Mouse (Mus musculus) hindbrain, embryonic 10.5 days (tissue): ENCODE data around the gene Dynlt1b. TPM values are rescaled to one million over a fixed set of nuclear protein-coding genes. Genes with fewer than 3 reads are reported as not detected.
A peak's percentile ranks its signal among the peaks of the same experiment; 100 is the strongest.
"Not testable (repeated sequence)": the region's sequence is repeated elsewhere in the genome, so short reads cannot be mapped to it uniquely, and the experiment has no call there.

Source experiments
- DNase-seq: peaks from one replicate; pipeline ENCODE4 v3.0.0-alpha.2; 2017; ENCODE audit warnings: low spot score
- H3K27ac ChIP-seq: fragments of 300-500 bp; sonication (generic); 2 replicates; pipeline ENCODE4 v1.5.1; 2016; ENCODE audit warnings: mild to moderate bottlenecking, moderate library complexity
- H3K27me3 ChIP-seq: fragments of 300-500 bp; sonication (generic); 2 replicates; pipeline ENCODE4 v1.6.1; 2016; ENCODE audit warnings: mild to moderate bottlenecking; ENCODE audit not compliant: poor library complexity, insufficient read depth, severe bottlenecking
- H3K36me3 ChIP-seq: fragments of 300-500 bp; sonication (generic); 2 replicates; pipeline ENCODE4 v1.6.1; 2016; ENCODE audit warnings: mild to moderate bottlenecking, moderate library complexity
- H3K4me1 ChIP-seq: fragments of 300-500 bp; sonication (generic); replicated peaks from 2 replicates; pipeline ENCODE4 v1.6.1; 2016; ENCODE audit warnings: mild to moderate bottlenecking
- H3K4me3 ChIP-seq: fragments of 300-500 bp; sonication (generic); 2 replicates; pipeline ENCODE4 v1.5.1; 2016; ENCODE audit warnings: mild to moderate bottlenecking, moderate library complexity
- H3K9me3 ChIP-seq: fragments of 300-500 bp; sonication (generic); 2 replicates; pipeline ENCODE4 v1.6.1; 2016; ENCODE audit warnings: mild to moderate bottlenecking, moderate library complexity
- WGBS: fragments of 180-500 bp; shearing (Covaris S2); methylation state at CpG from one replicate; pipeline ENCODE4 v1.1.7; 2016; 5-methylcytosine and 5-hydroxymethylcytosine counted together
- polyA plus RNA-seq: library from polyadenylated mRNA; unstranded; fragments of >200 nt; fragmentation: Nextera tagmentation; extraction: Ambion mirVana; gene quantifications from 2 replicates; pipeline ENCODE4 v1.2.1, GENCODE M21; 2016

Dynlt1b gene
- polyA plus RNA-seq = 585 and 814 TPM in 2 replicates

DNA sequence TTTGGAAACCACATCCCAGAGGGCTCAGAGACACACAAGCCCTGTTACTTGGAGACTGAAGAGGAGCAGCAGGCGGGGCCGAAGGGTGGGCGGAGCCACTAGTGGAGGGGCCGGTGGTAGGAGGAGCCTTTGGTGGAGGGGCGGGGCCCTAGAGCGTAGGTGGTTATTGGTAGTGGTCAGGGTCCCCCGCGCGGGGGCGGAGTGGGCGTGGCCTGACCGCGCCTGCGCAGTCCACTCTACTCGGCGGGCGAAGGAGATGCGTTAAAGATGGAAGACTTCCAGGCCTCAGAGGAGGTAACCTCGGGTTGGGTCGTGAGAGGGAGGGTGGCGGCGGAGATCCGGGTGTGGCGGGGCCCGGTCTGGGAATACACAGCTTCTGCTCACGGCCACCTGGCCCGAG is at the start of gene Dynlt1b:
Gene Dynlt1b (plus strand): TSS at position 168 of the 400 bp plus-strand sequence.
- H3K27me3 ChIP-seq, H3K9me3 ChIP-seq: not testable (repeated sequence)
- DNase-seq = peak; percentile 100
- under 1% methylated on average over 27 of the region's 27 CpGs for WGBS
- Histone ChIP-seq H3K27ac (peak within 1 kb of the TSS; percentile 87), H3K4me3 (peak within 1 kb of the TSS; percentile 53), H3K4me1 (peaks cover 11% of the 10 kb centered on the region), H3K36me3 (peaks cover 18% of the 10 kb centered on the region)

DNA sequence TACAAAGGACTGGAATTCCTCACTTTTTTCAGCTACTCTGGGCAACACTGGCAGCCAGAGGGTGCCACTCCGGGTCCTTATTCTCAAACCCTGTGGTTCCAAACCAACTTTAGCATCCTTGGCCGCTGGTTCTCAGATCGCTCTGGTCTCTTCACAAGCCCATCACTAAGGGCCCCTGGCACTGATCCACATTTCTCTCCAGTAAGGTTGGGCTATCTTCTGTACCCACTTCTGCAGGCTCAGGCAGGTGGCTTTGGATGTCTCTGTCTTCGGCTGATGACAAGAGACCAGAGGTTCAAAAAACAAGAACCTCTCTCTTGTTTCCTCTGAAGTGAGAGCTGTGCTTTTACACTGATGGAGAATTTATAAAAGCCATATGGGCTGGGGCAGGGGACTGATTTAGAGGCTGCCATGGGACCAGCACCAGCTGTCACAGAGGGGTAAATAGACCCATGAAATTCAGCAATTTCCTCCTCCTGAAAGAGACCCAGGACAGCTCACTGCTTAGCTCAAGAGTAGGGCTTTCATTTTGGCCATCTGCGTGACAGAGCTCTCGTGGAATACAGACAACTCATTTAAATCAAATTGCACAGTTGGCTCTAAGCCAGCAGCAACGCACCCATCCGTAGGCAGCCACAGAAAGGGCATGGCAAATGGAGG is 49.6 kb upstream of the Dynlt1b start:
- not testable (repeated sequence) for H3K27me3 ChIP-seq, H3K9me3 ChIP-seq, H3K36me3 ChIP-seq, H3K4me1 ChIP-seq, DNase-seq, H3K27ac ChIP-seq, H3K4me3 ChIP-seq
- 79% methylated on average over 2 of the region's 8 CpGs for WGBS

DNA sequence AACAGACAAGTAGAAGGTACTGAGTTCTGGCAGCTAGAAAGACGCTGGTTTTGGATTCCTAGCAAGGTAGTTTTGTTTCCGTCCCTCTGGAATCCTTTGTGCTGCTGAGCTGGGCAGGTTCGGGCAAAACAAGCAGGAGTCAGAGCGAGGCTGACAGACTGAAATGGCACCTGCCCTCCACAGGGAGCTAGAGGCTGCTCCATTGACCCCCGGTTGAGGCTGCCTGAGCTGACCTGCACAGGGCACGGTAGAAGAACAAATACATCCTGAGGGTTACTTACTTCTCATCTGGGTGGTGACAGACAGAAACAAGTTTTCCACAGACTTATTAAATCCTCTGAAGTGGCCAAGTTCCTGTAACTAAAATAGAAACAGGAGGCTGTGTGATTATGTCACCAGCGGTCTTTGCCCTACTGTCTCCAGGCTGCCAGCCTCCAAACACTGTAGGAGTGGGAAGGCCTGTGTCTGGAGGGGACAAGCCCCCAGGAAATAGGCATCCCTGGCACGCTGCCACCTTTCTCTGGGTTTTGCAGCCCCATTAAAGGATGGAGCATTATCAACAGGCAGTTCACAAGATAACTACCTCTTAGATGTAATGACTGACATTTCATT is 48.7 kb upstream of the Dynlt1b start:
- H3K27me3 ChIP-seq, H3K4me1 ChIP-seq, H3K27ac ChIP-seq, DNase-seq, H3K4me3 ChIP-seq, H3K36me3 ChIP-seq, H3K9me3 ChIP-seq: not testable (repeated sequence)
- no CpG with 5 or more reads among the region's 8 CpGs for WGBS

DNA sequence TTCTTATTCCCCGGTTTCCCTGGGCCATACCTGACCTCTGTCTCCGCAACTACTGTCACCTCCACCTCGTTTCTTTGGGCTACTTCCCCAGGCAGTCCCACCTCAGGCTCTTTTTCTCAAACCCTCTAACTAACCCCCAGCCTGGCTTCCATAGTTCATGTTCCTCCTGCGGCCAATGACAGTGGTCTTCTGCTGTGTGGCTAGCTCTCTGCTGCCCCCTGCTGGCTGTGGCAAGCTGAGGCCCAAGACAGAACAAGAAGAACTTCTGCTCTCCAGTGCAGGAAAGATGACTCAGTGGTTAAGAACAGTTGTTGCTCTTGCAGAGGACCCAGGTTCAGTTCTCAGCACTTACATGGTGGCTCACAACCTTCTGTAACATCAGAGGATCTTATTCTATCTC is 43.0 kb upstream of the Dynlt1b start:
- not testable (repeated sequence) for DNase-seq, H3K4me1 ChIP-seq, H3K27me3 ChIP-seq, H3K4me3 ChIP-seq, H3K9me3 ChIP-seq, H3K36me3 ChIP-seq, H3K27ac ChIP-seq
- no CpG with 5 or more reads among the region's 4 CpGs for WGBS

DNA sequence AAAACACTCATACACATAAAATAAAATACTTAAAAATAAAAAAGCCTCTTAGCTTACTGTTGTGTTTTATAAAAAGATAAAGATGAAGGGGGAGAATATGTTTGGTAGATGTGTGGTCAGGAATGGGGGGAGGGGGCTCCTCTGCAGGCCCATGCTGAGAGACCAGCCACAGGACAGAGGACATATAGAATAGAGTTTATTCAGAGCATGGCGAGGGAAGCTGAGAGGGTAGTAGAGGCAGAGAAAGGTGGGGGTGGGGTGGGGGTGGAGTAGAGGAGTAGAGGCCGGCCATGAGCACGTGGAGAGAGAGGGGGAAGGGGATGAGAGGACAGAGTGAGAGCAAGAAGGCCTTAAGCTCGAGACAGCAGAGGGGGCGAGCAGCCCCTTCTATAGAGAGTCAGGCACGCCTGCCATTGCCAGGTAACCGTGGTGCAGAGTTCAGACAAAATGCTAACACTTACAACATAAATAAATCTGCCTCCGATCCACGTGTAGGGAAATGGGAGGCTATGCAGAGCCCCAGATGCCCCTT is 42.5 kb upstream of the Dynlt1b start:
- H3K9me3 ChIP-seq, H3K36me3 ChIP-seq, H3K27me3 ChIP-seq, H3K4me3 ChIP-seq, H3K4me1 ChIP-seq, DNase-seq, H3K27ac ChIP-seq: not testable (repeated sequence)
- no CpG with 5 or more reads among the region's 9 CpGs for WGBS

DNA sequence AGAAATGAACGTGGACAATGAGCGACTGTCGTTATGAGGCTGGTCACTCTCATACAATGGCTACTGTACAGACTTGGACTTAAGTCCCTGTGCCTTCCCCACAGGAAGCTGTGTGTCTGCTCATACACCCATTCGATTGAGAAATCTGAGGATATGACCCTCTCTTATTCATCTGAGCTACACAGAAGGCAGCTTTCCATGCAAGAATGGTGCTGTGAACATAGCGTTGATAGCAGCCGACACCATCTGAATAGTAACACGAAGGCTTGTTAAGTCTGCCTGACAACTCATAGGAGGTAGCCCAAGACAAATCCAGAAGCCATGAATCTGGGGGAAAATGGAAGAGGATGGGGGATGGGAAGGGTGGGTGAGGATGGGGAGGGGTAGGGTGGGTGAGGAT is 40.4 kb upstream of the Dynlt1b start:
- 93% methylated on average over 5 of the region's 7 CpGs for WGBS
- not testable (repeated sequence) for H3K4me1 ChIP-seq, H3K36me3 ChIP-seq, H3K4me3 ChIP-seq, H3K9me3 ChIP-seq, H3K27me3 ChIP-seq, H3K27ac ChIP-seq, DNase-seq

DNA sequence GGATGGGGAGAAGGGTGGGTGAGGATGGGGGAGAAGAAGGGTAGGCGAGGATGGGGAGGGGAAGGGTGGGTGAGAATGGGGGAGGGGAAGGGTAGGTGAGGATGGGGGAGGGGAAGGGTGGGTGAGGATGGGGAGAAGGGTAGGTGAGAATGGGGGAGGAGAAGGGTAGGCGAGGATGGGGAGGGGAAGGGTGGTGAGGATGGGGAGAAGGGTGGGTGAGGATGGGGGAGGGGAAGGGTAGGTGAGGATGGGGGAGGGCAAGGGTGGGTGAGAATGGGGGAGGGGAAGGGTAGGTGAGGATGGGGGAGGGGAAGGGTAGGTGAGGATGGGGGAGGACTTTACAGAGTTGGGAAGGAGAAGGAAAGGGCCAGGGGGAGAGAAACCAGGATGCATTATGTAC is 39.2 kb upstream of the Dynlt1b start:
- not testable (repeated sequence) for H3K36me3 ChIP-seq, H3K4me3 ChIP-seq, H3K9me3 ChIP-seq, DNase-seq, H3K27ac ChIP-seq, H3K27me3 ChIP-seq, H3K4me1 ChIP-seq
- WGBS = 93% methylated on average over 2 of the region's 2 CpGs

DNA sequence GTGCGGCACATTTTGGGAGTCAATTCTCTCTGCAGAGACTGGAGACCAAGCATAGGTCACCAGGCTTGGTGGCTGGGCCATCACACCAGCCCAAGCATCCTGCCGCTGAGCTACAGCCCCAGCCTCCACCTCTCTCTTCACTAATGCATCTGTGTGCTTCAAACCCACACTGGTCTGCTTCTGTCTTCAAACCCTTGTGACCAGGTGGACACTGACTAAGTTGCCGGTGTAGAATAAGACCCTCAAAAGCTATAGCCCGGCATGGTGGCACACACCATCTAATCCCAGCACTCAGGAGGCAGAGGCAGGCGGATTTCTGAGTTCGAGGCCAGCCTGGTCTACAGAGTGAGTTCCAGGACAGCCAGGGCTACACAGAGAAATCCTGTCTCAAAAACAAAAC is 38.2 kb upstream of the Dynlt1b start:
- not testable (repeated sequence) for H3K36me3 ChIP-seq, H3K4me1 ChIP-seq, H3K4me3 ChIP-seq, DNase-seq, H3K27ac ChIP-seq, H3K9me3 ChIP-seq, H3K27me3 ChIP-seq
- WGBS = 84% methylated on average over 5 of the region's 6 CpGs

DNA sequence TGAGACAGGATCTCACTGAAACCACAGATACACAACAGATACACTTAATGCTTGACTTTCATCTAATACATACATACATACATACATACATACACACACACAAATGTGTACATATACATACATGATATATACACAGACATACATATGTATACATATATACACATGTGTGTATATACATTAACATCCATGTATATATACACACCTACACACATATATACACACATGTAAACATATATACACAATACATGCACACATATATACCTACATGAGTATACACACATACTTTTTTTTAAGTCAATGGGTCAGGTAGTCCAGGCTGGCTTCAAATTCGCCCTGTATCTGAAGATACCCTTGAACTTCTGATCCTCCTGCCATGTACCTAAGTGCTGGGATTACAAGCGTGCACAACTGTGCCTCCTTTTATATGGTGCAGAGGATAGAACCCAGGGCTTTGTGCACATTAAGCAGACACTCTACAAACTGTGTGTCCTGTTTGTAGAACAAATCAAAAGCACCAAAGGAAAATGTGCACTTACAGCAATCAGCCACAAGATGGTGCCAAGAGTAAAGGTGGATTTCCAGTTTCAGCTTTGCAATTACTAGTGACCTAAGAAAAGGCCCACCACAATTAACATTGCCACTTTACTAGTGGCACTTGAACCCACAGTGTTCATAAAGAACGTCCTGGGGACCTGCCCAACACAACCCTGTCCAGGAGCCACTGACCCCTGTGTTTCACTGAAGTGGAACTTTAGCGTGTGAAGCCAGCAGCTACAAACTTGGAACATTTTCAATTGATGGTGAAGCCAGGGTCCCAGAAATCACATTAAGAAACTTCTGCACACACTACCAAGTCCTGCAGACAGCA is 37.2 kb upstream of the Dynlt1b start:
- not testable (repeated sequence) for H3K4me3 ChIP-seq, H3K36me3 ChIP-seq, H3K4me1 ChIP-seq, H3K9me3 ChIP-seq, H3K27ac ChIP-seq, DNase-seq, H3K27me3 ChIP-seq
- WGBS = no CpG with 5 or more reads among the region's 4 CpGs

DNA sequence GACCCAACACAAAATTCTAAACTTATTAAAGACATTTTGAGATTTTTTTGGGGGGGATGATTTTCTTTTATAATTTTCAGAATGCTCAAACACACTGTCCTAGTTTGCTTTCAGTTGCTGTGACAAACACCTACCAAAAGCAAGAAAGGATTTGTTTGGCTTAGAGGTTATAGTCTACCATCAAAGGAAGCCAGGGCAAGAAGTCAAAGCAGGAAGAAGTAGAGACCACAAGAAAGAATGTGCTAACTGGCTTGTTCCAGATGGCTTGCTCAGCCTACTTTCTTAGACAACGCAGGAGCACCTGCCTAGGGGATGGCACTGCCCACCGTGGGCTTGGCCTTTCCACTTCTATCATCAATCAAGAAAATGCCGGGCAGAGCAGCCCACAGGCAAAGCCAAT is 31.8 kb upstream of the Dynlt1b start:
- H3K4me3 ChIP-seq, H3K36me3 ChIP-seq, DNase-seq, H3K27ac ChIP-seq, H3K27me3 ChIP-seq, H3K9me3 ChIP-seq: not testable (repeated sequence)
- peaks cover 13% of the 10 kb centered on the region for H3K4me1 ChIP-seq
- 88% methylated on average over 2 of the region's 3 CpGs for WGBS

DNA sequence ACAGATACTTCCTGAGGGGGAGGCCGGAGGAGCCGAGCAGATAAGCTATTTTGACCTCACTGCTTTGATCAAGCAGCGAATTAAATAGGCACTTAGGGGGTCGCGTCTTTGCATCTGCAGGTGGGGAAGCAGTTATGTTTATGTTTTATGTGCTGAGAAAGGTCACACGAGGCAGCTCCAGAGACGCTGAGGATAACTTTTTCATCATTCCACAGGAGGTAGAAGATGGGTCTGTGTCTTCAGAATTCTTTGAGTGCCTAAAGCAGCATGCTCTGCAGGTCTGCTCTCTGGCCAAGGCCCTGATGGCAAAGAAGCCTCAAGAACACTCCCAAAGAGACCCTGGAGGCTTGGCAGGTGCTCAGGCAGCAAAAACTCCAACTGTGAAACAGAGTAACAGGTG is 31.1 kb upstream of the Dynlt1b start:
- Histone ChIP-seq H3K27ac (peak overlapping the region; percentile 73), H3K4me1 (peaks cover 13% of the 10 kb centered on the region)
- not testable (repeated sequence) for H3K9me3 ChIP-seq, H3K27me3 ChIP-seq, H3K36me3 ChIP-seq, H3K4me3 ChIP-seq
- DNase-seq = peak; percentile 4
- WGBS = 38% methylated on average over 7 of the region's 7 CpGs

DNA sequence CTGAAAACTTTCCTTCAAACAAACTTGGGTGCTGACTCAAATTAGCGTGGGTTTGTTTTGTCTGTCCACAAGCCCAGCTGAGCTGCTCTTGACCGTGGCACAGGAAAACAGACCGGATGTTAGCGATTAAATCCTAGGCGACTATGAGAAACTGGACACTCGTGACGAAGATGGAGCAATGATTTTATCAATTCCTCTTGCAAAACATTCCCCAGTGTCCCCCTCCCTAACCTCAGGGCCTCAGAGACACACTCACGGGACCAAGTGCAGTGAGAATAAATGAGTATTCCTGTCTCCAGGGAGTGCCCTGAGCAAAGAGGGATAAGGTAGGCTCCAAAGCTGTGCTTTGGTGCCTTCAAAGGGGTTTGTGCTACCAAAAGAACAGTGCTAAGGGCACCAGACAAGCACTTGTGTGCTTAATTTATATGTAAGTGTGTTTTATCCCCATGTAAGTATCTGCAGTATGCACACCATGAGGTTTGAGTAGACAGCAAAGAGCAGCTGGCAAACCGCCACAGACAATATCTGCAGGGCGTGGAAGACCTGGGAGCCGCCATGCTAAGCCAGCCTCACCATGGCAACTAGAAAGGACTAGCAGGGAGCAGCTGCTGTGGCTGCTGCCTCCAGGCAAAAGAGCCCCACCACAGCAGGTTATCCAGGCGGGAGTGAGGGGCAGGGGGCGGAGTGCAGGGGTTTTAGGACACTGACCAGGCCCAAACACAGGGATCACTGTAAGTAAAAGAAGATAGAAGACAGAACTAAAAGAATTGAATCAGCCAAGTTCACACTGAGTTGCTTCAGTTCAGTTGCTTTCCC is 30.4 kb upstream of the Dynlt1b start:
- peak; percentile 79 for DNase-seq
- H3K27ac ChIP-seq = peak overlapping the region; percentile 87
- not testable (repeated sequence) for H3K9me3 ChIP-seq, H3K4me3 ChIP-seq, H3K27me3 ChIP-seq, H3K36me3 ChIP-seq
- 22% methylated on average over 10 of the region's 13 CpGs for WGBS
- H3K4me1 ChIP-seq = peaks cover 14% of the 10 kb centered on the region
